Mouse (Mus musculus): Measurements from ENCODE around the gene Prickle2.

Gene Prickle2

GRCm38 (mm10) chr6:92665530-92665989, 40.4 kb downstream of the Prickle2 start:
- peak; percentile 70 to 85 for DNase-seq

- DNase-seq, result no peak
Observed at GRCm38 (mm10) chr6:92663885-92664284, 42.1 kb downstream of the Prickle2 start.

- DNase-seq, result no peak
Observed at GRCm38 (mm10) chr6:92663433-92663832, 42.5 kb downstream of the Prickle2 start.

GRCm38 (mm10) chr6:92649063-92649462, 56.9 kb downstream of the Prickle2 start:
- DNase-seq, result no peak

- DNase-seq, result no peak
Observed at GRCm38 (mm10) chr6:92648571-92648970, 57.4 kb downstream of the Prickle2 start.

GRCm38 (mm10) chr6:92642929-92643328, 63.0 kb downstream of the Prickle2 start:
- no peak for DNase-seq

- no peak for DNase-seq
Observed at GRCm38 (mm10) chr6:92641956-92642355, 64.0 kb downstream of the Prickle2 start.

- DNase-seq, result no peak
Observed at GRCm38 (mm10) chr6:92640896-92641295, 65.1 kb downstream of the Prickle2 start.

GRCm38 (mm10) chr6:92636431-92636830, 69.5 kb downstream of the Prickle2 start:
- DNase-seq, result no peak

GRCm38 (mm10) chr6:92634876-92635468, 71.0 kb downstream of the Prickle2 start:
- no peak for DNase-seq

GRCm38 (mm10) chr6:92630991-92631390, 75.0 kb downstream of the Prickle2 start:
- DNase-seq, result no peak

GRCm38 (mm10) chr6:92627711-92628110, 78.2 kb downstream of the Prickle2 start:
- no peak for DNase-seq

- DNase-seq, result no peak
Observed at GRCm38 (mm10) chr6:92627048-92627617, 78.8 kb downstream of the Prickle2 start.

GRCm38 (mm10) chr6:92625923-92626322, 80.0 kb downstream of the Prickle2 start:
- DNase-seq, result no peak

- DNase-seq, result no peak
Observed at GRCm38 (mm10) chr6:92624306-92624705, 81.6 kb downstream of the Prickle2 start.

- no peak for DNase-seq
Observed at GRCm38 (mm10) chr6:92617183-92617582, 88.8 kb downstream of the Prickle2 start.

- peak; percentile 12 to 29 for DNase-seq
Observed at GRCm38 (mm10) chr6:92614771-92615170, 91.2 kb downstream of the Prickle2 start.

- DNase-seq, result peak; percentile 17 to 70
Observed at GRCm38 (mm10) chr6:92612151-92612769, 93.7 kb downstream of the Prickle2 start.

GRCm38 (mm10) chr6:92609682-92610235, 96.2 kb downstream of the Prickle2 start:
- no peak for DNase-seq

- no peak for DNase-seq
Observed at GRCm38 (mm10) chr6:92609078-92609477, 96.9 kb downstream of the Prickle2 start.

GRCm38 (mm10) chr6:92605156-92605555, 100.8 kb downstream of the Prickle2 start:
- no peak for DNase-seq

- DNase-seq, result no peak
Observed at GRCm38 (mm10) chr6:92596340-92596739, 109.6 kb downstream of the Prickle2 start.

GRCm38 (mm10) chr6:92589381-92590065, 116.4 kb downstream of the Prickle2 start:
- DNase-seq, result no peak

Data from kidney, adult 8-10 months (tissue).